Mouse (Mus musculus) CD8-positive naive resting alpha-beta T cell, adult 2 months (primary cell): ENCODE results near the gene Cdkn2aip.

Source experiments
- DNase-seq, 2 experiments: peaks; one replicate each; pipeline ENCODE4 v3.0.0; 2022; ENCODE audit warnings: low read depth in 2 of 2, low spot score in 2 of 2

Gene Cdkn2aip

DNA sequence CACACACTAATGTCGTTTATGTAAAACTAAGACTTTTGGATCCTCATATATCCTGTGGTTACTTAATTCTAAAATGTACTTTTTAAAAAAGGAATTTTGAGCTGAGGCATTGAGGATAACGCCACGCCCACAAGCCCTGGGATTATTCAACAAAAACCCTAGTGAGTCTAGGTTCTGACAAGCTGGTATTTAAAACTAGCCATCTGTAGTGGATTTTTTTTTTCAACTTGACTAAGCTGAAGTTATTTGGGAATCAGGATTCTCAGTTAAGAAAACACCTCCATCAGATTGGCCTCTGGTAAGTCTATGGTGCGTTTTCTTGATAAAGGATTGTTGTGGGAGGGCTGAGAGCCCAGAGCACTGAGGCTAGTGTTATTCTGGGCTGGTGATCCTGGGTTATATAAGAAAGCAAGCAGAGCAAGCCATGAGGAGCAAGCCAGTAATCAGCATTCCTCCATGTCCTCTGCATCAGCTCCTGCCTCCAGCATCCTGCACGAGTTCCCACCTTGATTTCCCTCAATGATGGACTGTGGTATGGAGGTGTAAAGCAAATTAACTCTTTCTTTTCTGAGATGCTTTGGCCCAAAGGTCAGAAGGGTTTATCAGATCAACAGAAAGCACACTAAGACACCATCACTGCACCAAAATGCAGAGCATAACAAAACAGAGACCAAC is 18.2 kb downstream of the Cdkn2aip start:
- DNase-seq = no peak

DNA sequence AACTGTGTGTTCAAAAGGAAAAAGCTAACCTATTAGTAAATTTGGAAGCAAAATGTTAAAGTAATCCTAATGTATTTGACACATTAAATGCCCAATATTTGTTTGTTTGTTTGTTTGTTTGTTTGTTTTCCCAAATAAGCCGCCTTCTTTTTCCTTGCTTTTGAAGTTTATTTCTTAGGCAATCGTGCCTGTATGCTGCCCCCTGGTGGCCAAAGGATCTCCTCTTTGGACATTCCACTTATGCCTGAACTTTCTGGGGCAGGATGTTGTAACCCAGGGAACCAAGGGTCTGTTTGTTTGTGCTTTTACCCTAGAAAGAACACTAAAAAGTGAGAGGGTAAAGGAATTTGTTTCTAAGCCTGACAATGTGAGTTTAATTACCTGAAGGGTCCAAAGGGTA is 20.6 kb downstream of the Cdkn2aip start:
- peak; percentile 68 to 69 for DNase-seq

DNA sequence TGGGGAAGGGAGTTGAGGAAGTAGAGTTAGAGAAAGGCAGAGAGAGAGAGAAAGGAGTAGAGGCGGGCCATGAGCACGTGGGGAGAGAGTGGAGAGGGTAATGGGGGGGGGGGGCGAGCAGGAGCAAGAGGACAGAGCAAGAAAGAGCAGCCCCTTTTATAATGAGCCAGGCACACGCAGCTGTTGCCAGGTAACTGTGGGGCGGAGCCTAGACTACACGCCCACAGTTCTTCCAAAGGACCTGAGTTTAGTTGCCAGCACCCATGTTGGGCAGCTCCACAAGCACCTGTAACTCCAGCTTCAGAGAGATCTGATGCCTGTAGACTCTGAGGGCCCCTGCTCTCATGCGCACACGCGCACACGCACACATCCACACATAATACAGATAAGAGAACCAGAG is 21.9 kb downstream of the Cdkn2aip start:
- DNase-seq = no peak

DNA sequence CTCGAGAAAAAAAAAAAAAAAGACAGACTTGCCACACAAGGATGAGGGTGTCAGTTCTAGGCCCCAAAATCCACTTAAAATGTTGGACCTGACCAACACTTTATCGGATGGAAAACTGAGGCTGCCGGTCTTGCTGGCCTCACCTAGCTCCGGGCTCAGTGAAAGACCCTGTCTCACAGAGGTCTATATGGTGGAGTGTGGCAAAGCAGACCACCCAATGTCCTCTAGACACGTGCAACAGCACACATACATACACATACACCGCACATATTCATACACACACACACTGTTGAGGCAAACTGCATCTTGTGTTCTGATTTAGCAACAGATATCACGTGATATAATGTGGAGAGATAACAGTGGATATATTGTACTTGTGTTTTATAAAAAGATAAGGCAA is 22.4 kb downstream of the Cdkn2aip start:
- no peak for DNase-seq

DNA sequence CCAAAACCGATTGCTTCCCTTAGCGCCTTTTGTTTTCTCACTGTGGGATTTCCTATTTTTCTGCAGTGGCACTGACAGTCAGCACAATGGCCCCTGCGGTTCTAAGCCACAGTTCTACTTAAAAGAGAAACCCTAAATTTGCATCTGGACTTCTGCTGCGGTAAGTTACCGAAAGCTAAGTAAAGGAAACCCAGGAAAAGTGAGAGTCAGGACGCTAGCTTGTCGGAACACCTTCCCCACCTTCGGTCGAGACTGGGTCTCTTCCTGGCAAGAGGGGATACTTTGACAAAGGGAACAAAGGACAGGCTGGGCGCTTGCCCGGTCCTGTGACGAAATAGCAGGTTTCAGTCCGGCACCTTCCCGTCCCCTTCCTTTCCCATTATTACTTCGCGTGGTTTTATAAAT is 23.1 kb downstream of the Cdkn2aip start:
- no peak for DNase-seq

DNA sequence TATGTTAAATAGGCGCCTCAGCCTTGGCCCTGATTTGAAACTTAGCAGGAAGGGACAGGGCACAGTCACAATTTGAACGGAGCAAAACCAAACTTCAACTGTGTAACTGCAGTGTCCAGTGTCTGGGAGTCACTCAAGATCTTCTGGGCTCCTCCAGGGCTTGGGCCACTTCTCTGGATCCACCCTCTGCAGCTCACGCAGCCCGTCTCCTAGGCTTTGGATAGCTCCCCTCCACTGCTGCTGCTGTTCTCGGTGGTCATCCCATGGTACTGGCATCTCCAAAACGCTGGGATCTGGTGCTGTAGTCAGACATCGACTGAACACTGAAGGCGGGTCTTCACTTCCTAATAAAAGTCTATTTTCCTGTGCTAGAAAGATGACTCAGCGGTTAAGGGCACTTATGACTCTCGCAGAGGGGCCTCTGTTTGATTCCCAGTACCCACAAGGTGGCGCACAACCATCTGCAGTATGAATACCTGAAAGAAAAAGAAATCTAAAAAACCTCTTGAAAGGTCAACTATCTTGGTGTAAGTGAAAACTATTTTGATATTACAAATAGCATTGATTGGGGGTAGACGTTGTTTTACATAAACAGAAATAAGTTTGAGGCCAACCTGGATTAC is 23.9 kb downstream of the Cdkn2aip start:
- DNase-seq = peak in 1 of 2 experiments; percentile 18

DNA sequence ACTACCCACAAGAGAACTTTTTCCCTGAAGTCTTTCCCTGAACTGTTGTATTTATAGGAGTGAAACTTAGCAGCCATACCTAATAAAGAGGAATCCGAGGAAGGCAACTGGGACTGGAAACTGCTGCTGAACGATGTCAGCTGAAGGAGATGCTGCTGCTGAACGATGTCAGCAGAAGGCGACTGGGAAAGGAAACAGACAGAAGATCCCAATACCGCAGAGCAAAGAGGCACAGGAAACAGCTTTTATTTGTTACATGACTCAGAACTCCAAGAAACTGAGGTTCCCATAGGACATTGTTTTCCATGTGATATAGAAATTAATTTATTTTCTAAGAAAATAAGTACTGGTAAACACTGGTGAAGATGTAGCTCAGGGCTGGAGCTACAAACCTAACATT is 29.3 kb downstream of the Cdkn2aip start:
- no peak for DNase-seq

DNA sequence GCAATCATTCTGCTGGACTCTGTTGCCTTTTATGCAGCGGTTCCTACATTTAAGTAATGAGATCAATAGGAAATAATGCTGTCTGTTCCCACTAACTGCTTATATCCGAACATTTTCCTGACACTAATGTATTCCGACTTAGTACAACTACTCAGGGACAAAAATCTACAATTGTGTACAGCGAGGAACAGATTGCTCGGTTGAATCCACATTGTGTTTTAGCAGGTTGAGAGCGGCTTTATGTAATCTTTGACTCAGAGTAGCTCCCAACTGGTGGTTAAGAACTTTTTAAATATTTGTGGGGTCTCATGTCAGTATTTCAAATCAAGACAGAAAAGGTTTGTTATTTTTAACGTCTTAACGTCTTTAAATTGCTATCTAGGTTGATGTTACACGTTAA is 29.7 kb downstream of the Cdkn2aip start:
- no peak for DNase-seq

DNA sequence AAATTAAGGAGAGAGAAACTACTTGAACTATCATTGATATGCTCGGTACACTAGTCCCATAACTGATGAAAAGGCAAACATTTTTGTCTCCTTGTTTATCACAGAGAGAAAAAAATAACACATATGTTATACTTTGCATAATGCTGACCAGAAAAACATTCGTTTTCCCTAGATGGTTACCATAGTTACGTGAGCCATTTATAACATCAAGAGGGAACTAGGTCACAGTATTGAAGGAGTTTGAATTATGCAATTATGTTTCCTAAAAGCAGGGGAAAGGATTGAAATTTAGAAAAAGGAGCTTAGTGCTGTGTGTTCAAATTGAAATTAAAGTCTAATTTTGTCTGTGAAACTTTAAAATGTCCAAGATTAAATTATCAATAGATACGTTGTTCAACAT is 33.4 kb downstream of the Cdkn2aip start:
- no peak for DNase-seq

DNA sequence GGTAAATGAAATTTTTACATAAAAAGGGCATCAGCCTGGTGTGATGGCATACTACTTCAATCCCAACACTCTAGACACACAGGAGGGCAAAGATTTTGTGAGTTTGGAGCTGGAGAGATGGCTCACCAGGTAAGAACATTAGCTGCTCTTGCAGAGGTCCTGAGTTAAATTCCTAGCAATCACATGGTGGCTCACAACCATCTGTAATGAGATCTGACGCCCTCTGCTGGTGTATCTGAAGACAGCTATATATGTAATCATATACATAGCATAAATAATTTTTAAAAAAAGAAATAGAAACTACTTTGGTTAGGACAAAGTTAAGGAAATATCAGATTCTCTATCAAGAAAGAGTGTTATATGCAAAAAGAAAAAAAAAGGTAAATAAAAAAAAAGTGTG is 34.1 kb downstream of the Cdkn2aip start:
- DNase-seq = no peak

DNA sequence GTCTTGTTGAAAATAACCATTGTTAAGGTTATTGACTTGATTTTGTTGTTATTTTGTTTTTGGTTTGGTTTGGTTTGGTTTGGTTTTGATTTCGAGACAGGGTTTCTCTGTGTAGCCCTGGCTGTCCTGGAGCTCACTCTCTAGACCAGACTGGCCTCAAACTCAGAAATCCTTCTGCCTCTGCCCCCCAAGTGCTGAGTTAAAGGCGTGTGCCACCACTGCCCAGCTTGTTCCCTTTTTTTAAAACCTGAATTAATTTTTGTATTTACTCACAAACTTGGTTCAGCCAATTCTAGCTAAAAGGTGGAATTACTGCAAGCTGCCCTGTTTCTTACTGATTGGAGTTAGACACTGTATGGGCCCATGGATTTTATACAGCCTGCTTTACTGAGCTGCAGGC is 37.1 kb downstream of the Cdkn2aip start:
- no peak for DNase-seq

DNA sequence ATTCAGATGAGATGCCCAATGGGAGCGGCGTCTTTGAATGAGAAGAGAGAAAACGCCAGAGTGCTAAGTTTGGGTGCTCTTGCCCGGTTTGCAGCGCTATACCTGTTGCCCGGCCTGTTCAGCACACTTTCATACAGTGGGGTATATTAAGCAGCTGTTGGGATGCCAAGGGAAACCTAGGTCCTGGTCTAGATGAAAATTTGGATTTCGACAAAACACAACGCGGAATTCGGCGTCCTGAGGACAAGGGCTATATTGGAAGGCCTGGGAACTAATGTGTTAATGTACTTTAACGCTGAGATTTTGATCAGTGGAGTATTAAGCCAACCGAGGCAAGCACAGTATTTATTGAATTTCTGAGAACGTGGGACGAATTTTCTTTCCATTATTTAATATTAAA is 37.5 kb downstream of the Cdkn2aip start:
- DNase-seq = no peak

DNA sequence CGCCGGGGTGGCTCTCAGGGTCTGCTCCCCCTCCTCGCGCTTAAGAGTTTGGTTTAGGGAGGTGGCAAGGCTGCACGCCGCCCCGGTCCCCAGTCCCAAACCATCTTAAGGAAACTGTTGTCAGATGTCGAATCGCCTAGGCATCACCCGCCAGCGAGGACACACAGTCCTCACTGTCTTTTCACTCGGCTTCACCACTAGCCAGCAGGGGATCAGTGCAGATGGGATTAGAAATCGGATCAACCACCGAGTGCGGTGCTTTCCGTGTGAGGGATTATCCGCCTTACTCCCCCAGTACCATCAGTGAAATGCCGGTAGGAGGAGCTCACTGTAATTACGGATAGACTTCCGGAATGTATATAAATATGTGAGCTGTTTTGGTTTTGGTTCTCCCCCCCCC is 37.9 kb downstream of the Cdkn2aip start:
- DNase-seq = peak; percentile 54 to 55

DNA sequence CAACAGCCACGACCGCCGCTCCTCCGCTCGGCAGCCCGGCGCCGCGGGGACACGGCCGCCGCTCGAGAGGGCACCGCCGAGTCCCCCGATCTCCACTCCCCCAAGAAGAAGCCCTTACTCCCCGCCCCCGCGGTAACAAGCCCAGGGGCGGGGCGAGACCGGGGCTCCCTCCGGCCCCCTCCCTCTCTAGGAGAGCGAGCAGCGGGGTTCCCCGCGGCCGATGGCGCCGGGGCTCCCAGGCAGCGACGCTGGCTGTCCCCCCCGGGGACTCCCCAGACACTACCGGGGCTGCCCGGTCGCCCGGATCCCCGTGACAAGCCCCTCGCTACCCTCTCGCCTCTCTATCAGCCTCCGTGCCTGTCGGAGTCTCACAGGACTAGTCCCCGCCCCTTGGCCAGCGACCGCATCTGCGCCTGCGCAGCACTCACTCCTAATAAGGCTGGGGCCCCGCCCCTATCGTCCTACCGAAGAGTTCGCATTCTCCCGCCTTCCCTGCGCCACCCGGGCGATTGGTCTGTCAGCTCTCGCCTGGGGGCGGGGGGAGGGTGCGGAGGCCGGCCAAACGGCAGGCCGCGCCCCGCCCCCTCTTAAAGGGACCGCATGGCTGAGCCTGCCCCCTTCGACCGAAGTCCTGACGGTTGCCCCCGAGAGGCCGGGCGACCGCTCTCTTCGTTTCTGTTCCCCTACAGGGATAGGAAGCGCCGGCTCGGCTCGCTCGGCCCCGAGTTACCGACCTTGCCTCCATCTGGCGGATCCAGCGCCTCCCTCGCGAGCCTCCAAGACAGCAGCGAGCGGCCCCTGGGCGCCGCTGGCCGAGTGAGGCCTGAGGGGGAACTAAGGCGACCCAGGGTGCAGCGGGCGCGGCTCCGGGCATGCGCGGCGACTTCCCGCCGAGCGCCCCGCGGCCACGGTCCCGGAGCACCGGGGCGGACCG is 38.7 kb downstream of the Cdkn2aip start, which contains the start of gene Ing2:
Ing2 (minus strand) TSS at position 780 of the 934 bp plus-strand sequence.
- peak; percentile 100 for DNase-seq

DNA sequence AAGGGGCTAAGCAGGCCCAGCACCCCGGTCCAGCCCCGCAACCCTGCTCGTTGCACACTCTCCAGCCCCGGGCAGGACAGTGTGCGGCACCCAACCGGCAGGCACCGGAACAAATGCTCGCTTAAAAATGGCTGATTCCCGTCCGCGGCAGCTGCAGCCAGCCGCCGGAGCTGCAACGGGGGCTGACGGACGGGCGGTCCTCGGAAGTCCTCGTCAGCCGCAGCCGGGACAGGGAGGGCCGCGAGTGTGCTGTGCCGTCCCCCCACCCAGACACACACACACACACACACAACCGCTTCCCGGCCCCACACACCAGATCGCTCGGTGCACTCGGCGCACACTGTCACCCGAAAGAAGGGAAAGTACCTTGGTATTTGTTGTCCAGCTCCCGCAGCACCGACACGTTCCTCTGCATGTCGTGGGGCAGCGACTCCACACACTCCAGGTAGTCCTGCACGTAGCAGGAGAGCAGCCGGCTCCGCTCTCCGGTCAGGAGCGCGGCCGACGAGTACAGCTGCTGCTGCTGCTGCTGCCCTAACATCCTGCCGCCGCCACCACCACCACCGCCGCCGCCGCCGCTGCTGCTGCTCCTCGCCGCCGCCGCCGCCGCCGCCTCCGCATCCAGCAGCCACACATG is 39.5 kb downstream of the Cdkn2aip start:
- peak in 1 of 2 experiments; percentile 23 for DNase-seq

DNA sequence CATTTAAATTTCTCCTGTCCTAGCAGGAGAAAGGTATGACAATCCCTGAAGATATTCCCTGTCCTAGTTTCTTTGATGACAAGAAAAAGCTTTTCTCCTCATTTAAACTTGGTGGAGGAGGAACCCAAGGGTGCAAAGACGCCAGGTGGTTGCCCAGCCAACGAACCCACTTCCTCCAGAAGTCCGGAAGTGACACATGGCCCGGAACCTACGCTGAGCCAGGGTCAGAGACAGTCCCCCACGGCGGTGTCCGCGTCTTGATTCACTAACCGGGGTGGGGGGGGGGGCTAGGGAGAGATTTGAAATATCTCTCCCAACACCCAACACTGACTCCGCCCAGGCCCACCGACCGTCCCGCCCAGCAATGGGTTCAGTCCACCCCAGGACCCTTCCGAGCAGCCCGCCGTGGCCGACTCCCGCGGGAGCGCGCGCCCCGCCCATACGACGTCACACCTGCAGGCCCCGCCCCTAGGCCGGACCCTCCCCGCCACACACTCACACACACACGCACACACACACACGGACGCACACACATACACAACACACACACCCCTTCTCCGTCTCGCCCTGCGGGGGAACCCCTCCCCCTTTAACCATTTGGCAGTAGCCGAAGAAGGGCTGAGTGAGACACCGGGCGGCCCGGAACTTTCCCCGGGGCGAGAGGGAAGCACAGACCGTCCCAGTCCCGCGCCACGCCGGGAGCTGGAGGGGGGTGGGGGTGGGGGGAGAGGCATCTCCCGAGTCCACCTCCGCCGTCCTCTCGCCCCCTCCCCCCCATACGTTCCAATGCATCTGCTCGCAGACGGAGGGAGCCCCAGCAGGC is 40.2 kb downstream of the Cdkn2aip start:
- DNase-seq = peak; percentile 79 to 84

DNA sequence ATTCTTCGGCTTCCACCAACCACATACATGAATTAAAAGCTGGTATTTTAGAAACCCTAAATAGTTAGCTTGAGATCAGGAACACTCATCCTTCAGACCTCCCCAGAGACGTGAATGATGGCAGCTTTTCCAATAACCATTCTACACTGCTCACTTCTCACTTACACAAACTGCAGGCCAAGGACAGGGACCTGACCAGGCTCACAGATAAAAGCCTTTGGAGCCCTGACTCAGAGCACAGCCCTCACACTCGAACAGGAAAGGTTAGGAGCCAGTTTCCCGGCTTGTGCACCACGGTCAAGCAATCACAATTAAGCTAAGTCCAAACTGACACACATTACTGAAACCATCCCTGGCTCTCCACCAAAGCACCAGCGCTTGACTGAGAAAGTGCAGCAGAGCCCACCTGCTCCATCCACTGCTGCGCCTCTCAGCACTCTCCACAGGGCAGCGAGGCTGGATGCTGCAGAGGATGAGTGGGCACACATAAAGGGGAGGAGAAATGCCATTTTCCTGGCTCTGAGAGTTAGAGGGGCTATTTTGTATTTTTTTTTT is 49.4 kb downstream of the Cdkn2aip start:
- DNase-seq = no peak

DNA sequence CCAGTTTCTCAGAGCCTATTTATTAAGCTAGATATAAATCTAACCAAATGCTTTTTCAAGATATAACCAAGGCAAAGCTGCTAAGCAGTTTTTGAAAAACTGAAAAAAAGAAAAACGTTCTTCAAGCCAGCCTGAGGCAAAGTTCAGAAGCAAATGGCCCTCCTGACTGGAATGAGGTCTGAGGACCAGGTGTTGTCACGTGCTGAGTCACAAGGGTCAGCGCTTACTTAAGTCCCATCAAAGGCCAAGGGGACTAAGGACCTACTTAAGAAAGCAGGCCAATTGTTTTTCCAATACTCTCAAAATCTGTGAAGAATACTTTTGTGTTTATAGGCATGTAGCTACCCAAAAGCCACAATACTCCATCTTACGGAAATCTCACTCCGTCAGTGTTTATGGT is 50.5 kb downstream of the Cdkn2aip start:
- no peak for DNase-seq

DNA sequence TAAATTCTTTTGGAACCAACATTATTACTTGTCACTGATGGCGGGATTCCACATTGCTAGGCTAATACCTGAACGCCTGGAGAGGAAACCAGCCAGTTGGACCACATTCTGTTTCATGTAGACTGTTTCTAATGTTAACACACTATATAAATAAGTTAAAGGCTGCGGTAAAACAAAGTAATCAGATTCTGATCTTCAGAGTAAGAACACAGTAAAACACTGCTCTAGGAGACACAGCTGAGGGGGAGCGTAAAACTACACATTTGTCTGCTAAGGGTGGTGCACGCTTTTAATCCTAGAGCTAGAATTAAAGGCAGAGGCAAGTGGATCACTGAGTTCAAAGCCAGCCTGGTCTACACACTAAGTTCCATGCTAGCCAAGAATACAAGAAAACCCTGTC is 51.0 kb downstream of the Cdkn2aip start:
- DNase-seq = no peak

DNA sequence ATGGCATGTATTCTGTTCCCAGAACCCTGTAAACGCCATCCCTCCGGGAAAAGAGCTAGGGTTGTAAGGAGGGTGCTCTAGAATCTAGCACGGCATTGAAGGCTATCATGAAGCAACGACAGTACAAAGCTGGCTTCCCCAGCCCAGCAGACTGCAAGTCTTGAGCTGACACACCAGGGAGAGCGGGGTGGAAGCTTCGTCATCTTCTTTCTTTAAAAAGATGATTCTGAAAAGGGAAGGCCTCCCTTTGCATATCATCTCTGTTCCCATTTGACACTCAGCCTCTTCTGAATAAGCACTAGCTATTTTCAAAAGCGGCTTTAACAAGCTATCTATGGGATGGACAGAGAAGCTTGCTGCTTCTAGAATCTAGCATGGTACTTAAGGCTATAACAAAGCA is 53.3 kb downstream of the Cdkn2aip start:
- DNase-seq = no peak
